Mouse (Mus musculus): ENCODE measurements around the gene Tdrd6. TPM values are rescaled to one million over a fixed set of nuclear protein-coding genes. Genes with fewer than 3 reads are reported as not detected.

Gene Tdrd6
- not detected for polyA plus RNA-seq (2014; fragmentation: Illumina TruSeq; extraction: RNeasy Lipid Tissue Mini Kit (QIAGEN cat#74804); ENCODE audit: low read depth, low replicate concordance)

GRCm38 (mm10) chr17:43629496-43630426 is at the start of gene Tdrd6:
Gene Tdrd6 (minus strand): TSS chr17:43630299.

DNA sequence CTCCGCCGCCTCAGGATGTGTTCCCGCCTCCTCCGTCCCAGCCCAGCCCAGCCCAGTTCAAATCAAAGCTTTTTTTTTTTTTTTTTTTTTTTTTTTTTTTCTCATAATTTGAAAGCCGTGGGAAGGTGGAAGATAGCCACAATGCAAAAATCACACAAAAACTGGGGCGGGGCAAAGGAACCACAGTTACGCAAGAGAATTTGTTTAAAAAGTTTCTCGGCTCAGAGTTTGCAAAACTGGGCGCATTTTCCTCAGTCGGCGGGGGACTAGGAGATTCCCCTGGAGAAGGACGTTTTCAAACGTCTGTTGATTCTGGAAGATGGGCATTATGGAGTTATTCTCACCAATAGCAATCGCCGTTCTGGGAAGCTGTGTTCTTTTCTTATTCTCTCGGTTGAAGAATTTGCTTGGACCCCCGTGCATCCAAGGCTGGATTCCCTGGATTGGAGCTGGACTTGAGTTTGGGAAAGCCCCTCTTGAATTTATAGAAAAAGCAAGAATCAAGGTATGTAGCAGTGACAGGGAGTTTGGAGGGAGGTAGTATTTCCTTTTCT is 37.3 kb upstream of the Tdrd6 start, which contains the start of gene Cyp39a1:
Cyp39a1 (plus strand) TSS at position 136 of the 554 bp plus-strand sequence.

DNA sequence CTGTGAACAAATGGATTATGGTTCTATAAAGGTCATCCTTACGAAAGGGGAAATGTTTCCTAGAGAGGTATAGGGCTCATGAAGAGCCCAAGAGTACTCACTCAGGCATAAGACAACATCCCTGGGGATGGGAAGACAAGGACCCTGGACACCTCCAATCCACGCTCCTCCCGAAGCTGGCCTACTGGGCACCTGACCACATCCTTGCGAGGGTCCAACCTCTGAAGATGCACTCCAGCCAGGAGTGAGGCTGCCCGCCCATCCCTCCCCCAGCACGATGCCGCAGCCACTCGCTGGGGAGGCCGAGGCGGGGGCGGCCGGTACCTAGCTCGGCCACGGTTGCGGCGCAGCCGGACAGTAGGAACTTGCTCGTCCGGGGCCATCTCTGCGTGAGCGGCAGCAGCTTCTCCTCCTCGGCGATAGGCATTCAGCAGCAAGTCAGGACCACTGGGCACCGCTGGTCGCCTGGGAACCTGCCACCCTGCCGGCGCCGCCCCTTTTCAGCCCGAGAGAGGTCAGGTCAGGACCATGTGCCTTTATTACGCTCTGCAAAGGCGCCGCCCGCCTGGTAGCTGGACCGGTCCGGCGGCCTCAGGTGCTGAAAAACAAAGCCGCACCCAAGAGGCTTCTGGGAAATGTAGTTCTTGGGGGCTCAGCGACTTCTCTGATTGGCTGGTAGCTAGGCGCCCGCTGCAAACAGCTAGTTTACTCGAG is 36.6 kb upstream of the Tdrd6 start, which contains the start of gene Slc25a27:
Slc25a27 (minus strand) TSS at position 639 of the 714 bp plus-strand sequence.

DNA sequence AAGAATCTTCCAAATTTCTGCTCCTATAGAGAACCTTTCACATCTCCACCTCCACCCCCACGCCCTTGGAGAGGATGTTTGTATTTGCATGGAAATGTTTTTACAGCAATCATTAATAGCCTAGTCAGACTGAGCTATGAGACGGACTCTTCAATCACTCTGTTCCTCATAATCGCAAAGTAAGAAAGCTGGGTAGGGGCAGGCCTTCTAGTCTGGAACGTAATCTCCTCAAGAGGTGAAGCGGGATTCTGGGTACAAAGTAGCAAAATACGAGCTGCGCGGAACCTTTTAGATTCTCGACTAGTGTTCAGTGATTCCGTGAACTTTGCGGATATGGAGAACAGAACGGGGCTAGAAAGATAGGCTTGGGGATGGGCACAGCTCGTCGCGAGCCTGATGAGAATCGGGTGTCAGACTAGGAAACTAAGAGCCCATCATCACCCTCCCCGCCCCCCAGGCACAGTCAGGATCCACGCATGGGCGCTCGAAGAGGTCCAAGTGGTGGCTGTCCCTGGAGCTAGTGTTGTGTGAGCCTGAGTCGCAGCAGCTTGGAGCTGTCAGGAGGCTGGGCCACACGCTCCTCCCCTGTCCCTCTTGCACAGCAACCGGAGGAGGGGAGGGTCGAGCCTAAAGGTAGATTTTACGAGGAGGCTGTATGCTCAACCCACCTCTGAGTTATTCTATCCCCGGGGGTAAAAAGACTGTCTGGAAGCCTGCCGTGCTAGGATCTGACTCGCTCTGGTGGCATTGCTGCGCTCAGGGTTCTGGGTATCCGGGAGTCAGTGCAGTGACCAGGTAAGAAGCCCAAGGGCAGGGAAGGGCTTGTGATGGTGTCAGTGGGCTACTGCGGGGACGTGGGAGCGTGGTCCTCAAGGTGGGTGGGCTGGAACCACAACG is 61.9 kb downstream of the Tdrd6 start, which contains the start of gene Pla2g7:
Pla2g7 (plus strand) TSS at position 107 of the 897 bp plus-strand sequence.

Other genes starting within 250 kb of the Tdrd6 start
- gene Mep1a, start 127.5 kb downstream of the Tdrd6 start, polyA plus RNA-seq (2014; fragmentation: Illumina TruSeq; extraction: RNeasy Lipid Tissue Mini Kit (QIAGEN cat#74804); ENCODE audit: low read depth, low replicate concordance) = not detected
- gene Ankrd66, start 86.7 kb downstream of the Tdrd6 start, polyA plus RNA-seq (2014; fragmentation: Illumina TruSeq; extraction: RNeasy Lipid Tissue Mini Kit (QIAGEN cat#74804); ENCODE audit: low read depth, low replicate concordance) = not detected
- gene Pla2g7, start 62.2 kb downstream of the Tdrd6 start, polyA plus RNA-seq (2014; fragmentation: Illumina TruSeq; extraction: RNeasy Lipid Tissue Mini Kit (QIAGEN cat#74804); ENCODE audit: low read depth, low replicate concordance) = 3.7 TPM
- gene Slc25a27, start 36.9 kb upstream of the Tdrd6 start, polyA plus RNA-seq (2014; fragmentation: Illumina TruSeq; extraction: RNeasy Lipid Tissue Mini Kit (QIAGEN cat#74804); ENCODE audit: low read depth, low replicate concordance) = 1.3 TPM
- gene Cyp39a1, start 37.1 kb upstream of the Tdrd6 start, polyA plus RNA-seq (2014; fragmentation: Illumina TruSeq; extraction: RNeasy Lipid Tissue Mini Kit (QIAGEN cat#74804); ENCODE audit: low read depth, low replicate concordance) = 115 TPM
- 18.9 TPM for gene Rcan2, start 171.1 kb upstream of the Tdrd6 start, polyA plus RNA-seq (2014; fragmentation: Illumina TruSeq; extraction: RNeasy Lipid Tissue Mini Kit (QIAGEN cat#74804); ENCODE audit: low read depth, low replicate concordance)

All from liver, adult 10 weeks (tissue).